Comparison of ENCODE assay signal across 34 mouse cellular contexts in the genomic region with DNA sequence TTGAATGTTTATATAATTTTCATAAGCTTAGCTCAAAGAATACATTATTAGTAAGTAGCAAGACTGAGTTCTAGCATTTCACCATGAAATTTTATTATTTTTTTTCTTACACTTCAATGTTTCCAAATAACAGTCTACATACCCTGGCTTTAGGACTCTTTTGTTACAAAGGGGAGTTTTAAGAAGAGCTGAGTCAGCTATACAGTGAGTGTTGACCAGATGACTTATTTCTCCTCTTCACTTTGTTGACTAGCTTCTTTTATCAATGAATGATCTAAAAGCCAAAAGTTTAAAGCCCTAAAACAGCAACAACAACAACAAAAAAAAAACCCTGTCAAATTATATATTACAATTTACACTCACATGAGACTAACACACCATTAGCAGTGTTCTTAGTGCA. TPM values are rescaled to one million over a fixed set of nuclear protein-coding genes. Genes with fewer than 3 reads are reported as not detected.
"Had no signal": no experiment of that assay in that cellular context is flagged by ENCODE, and none has a peak within 500 bp of the region (broad histone marks: within the 10 kb centered on the region; RNA-seq: fewer than 3 reads in every experiment).

No protein-coding gene starts in this region.

- H3K4me3 ChIP-seq: embryonic facial prominence, embryonic 10.5 days; embryonic facial prominence, embryonic 12.5 days; embryonic facial prominence, embryonic 13.5 days; embryonic facial prominence, embryonic 15.5 days; erythroblast, embryonic 14.5 days; forebrain, embryonic 10.5 days; forebrain, embryonic 12.5 days; forebrain, embryonic 13.5 days; forebrain, embryonic 15.5 days; gastrocnemius, adult 2 months; heart, adult 2 months had no signal

- H3K36me3 ChIP-seq: embryonic facial prominence, embryonic 10.5 days; embryonic facial prominence, embryonic 12.5 days; embryonic facial prominence, embryonic 13.5 days; embryonic facial prominence, embryonic 15.5 days; forebrain, embryonic 10.5 days; forebrain, embryonic 12.5 days; forebrain, embryonic 15.5 days had no signal

- H3K27ac ChIP-seq: embryonic facial prominence, embryonic 10.5 days; embryonic facial prominence, embryonic 12.5 days; embryonic facial prominence, embryonic 13.5 days; embryonic facial prominence, embryonic 15.5 days; forebrain, embryonic 10.5 days; forebrain, embryonic 12.5 days; forebrain, embryonic 13.5 days; forebrain, embryonic 15.5 days; gastrocnemius, adult 2 months; heart, adult 2 months had no signal

- H3K4me2 ChIP-seq: embryonic facial prominence, embryonic 12.5 days; embryonic facial prominence, embryonic 13.5 days; embryonic facial prominence, embryonic 15.5 days; forebrain, embryonic 12.5 days; forebrain, embryonic 13.5 days; forebrain, embryonic 15.5 days had no signal

- H3K4me1 ChIP-seq: embryonic facial prominence, embryonic 10.5 days; embryonic facial prominence, embryonic 12.5 days; embryonic facial prominence, embryonic 13.5 days; embryonic facial prominence, embryonic 15.5 days; forebrain, embryonic 10.5 days; forebrain, embryonic 12.5 days; forebrain, embryonic 13.5 days; forebrain, embryonic 15.5 days had no signal

- DNase-seq: cerebellum, adult 9-11 months; cerebellum, postnatal 10 days; cerebellum, postnatal 14 days; cerebellum, postnatal 25 days; cerebellum, postnatal 36 days; embryo, embryonic 11 days; forebrain, postnatal 0 days; gastrocnemius, adult 2 months; gastrocnemius, postnatal 10 days; gastrocnemius, postnatal 14 days; gastrocnemius, postnatal 25 days; gastrocnemius, postnatal 36 days; heart, adult 11 months; heart, adult 18-20 months; heart, adult 2 months had no signal

- H3K27me3 ChIP-seq: embryonic facial prominence, embryonic 12.5 days; embryonic facial prominence, embryonic 13.5 days; embryonic facial prominence, embryonic 15.5 days; forebrain, embryonic 12.5 days; forebrain, embryonic 13.5 days; forebrain, embryonic 15.5 days had no signal

- H3K9ac ChIP-seq: embryonic facial prominence, embryonic 12.5 days; embryonic facial prominence, embryonic 13.5 days; embryonic facial prominence, embryonic 15.5 days; forebrain, embryonic 12.5 days; forebrain, embryonic 13.5 days; forebrain, embryonic 15.5 days; forebrain, postnatal 0 days had no signal

- H3K9me3 ChIP-seq: embryonic facial prominence, embryonic 10.5 days; embryonic facial prominence, embryonic 12.5 days; embryonic facial prominence, embryonic 13.5 days; embryonic facial prominence, embryonic 15.5 days; forebrain, embryonic 10.5 days; forebrain, embryonic 12.5 days; forebrain, embryonic 13.5 days; forebrain, embryonic 15.5 days had no signal

RNA-seq across cellular contexts. Expression of a gene that starts 31.8 kb away (rescaled TPM):
- total RNA-seq: common myeloid progenitor, adult 5-6 weeks; forebrain, postnatal 0 days; gastrocnemius, postnatal 10 days; gastrocnemius, postnatal 14 days; gastrocnemius, postnatal 25 days; gastrocnemius, postnatal 36 days; gastrocnemius, postnatal 4 days; granulocyte monocyte progenitor cell, adult 5-6 weeks; heart, adult 18-20 months; heart, adult 2 months; heart, adult 8-10 months had no signal
- polyA plus RNA-seq: cortical plate, adult 2 months; embryonic facial prominence, embryonic 10.5 days; embryonic facial prominence, embryonic 11.5 days; erythroblast, embryonic 14.5 days; forebrain, embryonic 10.5 days; forebrain, embryonic 11.5 days; forebrain, embryonic 12.5 days; forebrain, embryonic 13.5 days; forebrain, embryonic 14.5 days; forebrain, embryonic 15.5 days; forebrain, embryonic 16.5 days; forebrain, postnatal 0 days; gonadal fat pad, adult 2 months; heart, adult 2 months had no signal
